Mouse (Mus musculus) small intestine, adult 2 months (tissue): ENCODE data around the gene Hsf4.

Experiments
- CTCF ChIP-seq: fragments of 200-500 bp; IDR thresholded peaks from 2 replicates; pipeline ENCODE4 v1.5.1; 2012; ENCODE audit warnings: low read depth, mild to moderate bottlenecking, control low read depth, inconsistent platforms, low read length, moderate library complexity, mixed read lengths; ENCODE audit not compliant: insufficient replicate concordance, insufficient read length; ENCODE audit errors: extremely low read depth
- POLR2A ChIP-seq: fragments of 200-500 bp; IDR thresholded peaks from 2 replicates; pipeline ENCODE4 v1.6.1; 2012; ENCODE audit warnings: low read depth, mild to moderate bottlenecking, control low read depth, inconsistent platforms, low read length, moderate library complexity

- TF ChIP-seq CTCF (no peak), POLR2A (no peak)
Measured at GRCm38 (mm10) chr8:105286907-105287306, 17.3 kb downstream of the Hsf4 start.
